Mouse (Mus musculus) kidney, postnatal 10 days (tissue): Measurements from ENCODE around the gene Clic4.

Source experiments
- DNase-seq: peaks from one replicate; pipeline ENCODE4 v3.0.0; 2021; ENCODE audit warnings: mixed read lengths

Gene Clic4

GRCm38 (mm10) chr4:135231136-135231535 lies 41.5 kb downstream of the Clic4 start:
- DNase-seq, result no peak

GRCm38 (mm10) chr4:135230661-135231060 lies 42.0 kb downstream of the Clic4 start:
- DNase-seq, result no peak

GRCm38 (mm10) chr4:135229871-135230270 lies 42.7 kb downstream of the Clic4 start:
- DNase-seq, result no peak

GRCm38 (mm10) chr4:135228136-135228535 lies 44.5 kb downstream of the Clic4 start:
- DNase-seq, result no peak

GRCm38 (mm10) chr4:135226008-135226667 lies 46.5 kb downstream of the Clic4 start:
- DNase-seq, result peak; percentile 7

- DNase-seq, result peak; percentile 4
These were observed 48.8 kb downstream of the Clic4 start for GRCm38 (mm10) chr4:135223808-135224207.

- no peak for DNase-seq
These were observed 50.8 kb downstream of the Clic4 start for GRCm38 (mm10) chr4:135221632-135222407.

GRCm38 (mm10) chr4:135220641-135221040 lies 52.0 kb downstream of the Clic4 start:
- DNase-seq, result no peak

GRCm38 (mm10) chr4:135219652-135220051 lies 53.0 kb downstream of the Clic4 start:
- DNase-seq, result peak; percentile 93

GRCm38 (mm10) chr4:135209846-135210245 lies 62.8 kb downstream of the Clic4 start:
- DNase-seq, result no peak

- peak; percentile 95 for DNase-seq
These were observed 66.7 kb downstream of the Clic4 start for GRCm38 (mm10) chr4:135205711-135206600.

GRCm38 (mm10) chr4:135205254-135205653 lies 67.4 kb downstream of the Clic4 start:
- no peak for DNase-seq

GRCm38 (mm10) chr4:135204666-135205065 lies 67.9 kb downstream of the Clic4 start:
- DNase-seq, result no peak

GRCm38 (mm10) chr4:135203806-135204560 lies 68.6 kb downstream of the Clic4 start:
- peak; percentile 5 for DNase-seq

GRCm38 (mm10) chr4:135203279-135203678 lies 69.3 kb downstream of the Clic4 start:
- peak; percentile 29 for DNase-seq

- no peak for DNase-seq
These were observed 70.8 kb downstream of the Clic4 start for GRCm38 (mm10) chr4:135201771-135202170.

GRCm38 (mm10) chr4:135197857-135198256 lies 74.8 kb downstream of the Clic4 start:
- DNase-seq, result no peak

- DNase-seq, result no peak
These were observed 79.8 kb downstream of the Clic4 start for GRCm38 (mm10) chr4:135192841-135193240.

GRCm38 (mm10) chr4:135191604-135192003 lies 81.0 kb downstream of the Clic4 start:
- DNase-seq, result no peak

- DNase-seq, result no peak
These were observed 81.4 kb downstream of the Clic4 start for GRCm38 (mm10) chr4:135191185-135191584.

GRCm38 (mm10) chr4:135190364-135190763 lies 82.2 kb downstream of the Clic4 start:
- no peak for DNase-seq

- DNase-seq, result no peak
These were observed 83.1 kb downstream of the Clic4 start for GRCm38 (mm10) chr4:135189452-135190008.
